Mouse (Mus musculus): ENCODE data around the gene Lmtk3.

Lmtk3 gene

GRCm38 (mm10) chr7:45809276-45810075 lies 25.9 kb downstream of the Lmtk3 start:
- DNase-seq (ENCODE audit: low spot score): no peak

GRCm38 (mm10) chr7:45812921-45813320 lies 29.4 kb downstream of the Lmtk3 start:
- no peak for DNase-seq (ENCODE audit: low spot score)

GRCm38 (mm10) chr7:45813787-45814779 lies 30.5 kb downstream of the Lmtk3 start, which contains the start of gene Cyth2:
Cyth2 (minus strand) TSS chr7:45814581.
- DNase-seq (ENCODE audit: low spot score): peak; percentile 99

- no peak for DNase-seq (ENCODE audit: low spot score)
These were observed 31.3 kb downstream of the Lmtk3 start for GRCm38 (mm10) chr7:45814841-45815240.

- DNase-seq (ENCODE audit: low spot score): no peak
These were observed 31.9 kb downstream of the Lmtk3 start for GRCm38 (mm10) chr7:45815323-45815983.

GRCm38 (mm10) chr7:45815984-45816351 lies 32.4 kb downstream of the Lmtk3 start:
- no peak for DNase-seq (ENCODE audit: low spot score)

GRCm38 (mm10) chr7:45819843-45820242 lies 36.3 kb downstream of the Lmtk3 start:
- no peak for DNase-seq (ENCODE audit: low spot score)

- DNase-seq (ENCODE audit: low spot score): no peak
These were observed 37.4 kb downstream of the Lmtk3 start for GRCm38 (mm10) chr7:45820913-45821312.

GRCm38 (mm10) chr7:45824598-45824997 lies 41.1 kb downstream of the Lmtk3 start, which contains the start of gene Kcnj14:
Kcnj14 (minus strand) TSS chr7:45824782.
- no peak for DNase-seq (ENCODE audit: low spot score)

GRCm38 (mm10) chr7:45826631-45827030 lies 43.1 kb downstream of the Lmtk3 start:
- peak; percentile 39 for DNase-seq (ENCODE audit: low spot score)

GRCm38 (mm10) chr7:45830427-45831127 lies 47.0 kb downstream of the Lmtk3 start, which contains the start of gene Grwd1:
Grwd1 (minus strand) TSS chr7:45830944.
- DNase-seq (ENCODE audit: low spot score): peak; percentile 88

- DNase-seq (ENCODE audit: low spot score): no peak
These were observed 47.6 kb downstream of the Lmtk3 start for GRCm38 (mm10) chr7:45831128-45831525.

GRCm38 (mm10) chr7:45832428-45832827 lies 48.9 kb downstream of the Lmtk3 start:
- DNase-seq (ENCODE audit: low spot score): no peak

GRCm38 (mm10) chr7:45833148-45833790 lies 49.7 kb downstream of the Lmtk3 start:
- no peak for DNase-seq (ENCODE audit: low spot score)

GRCm38 (mm10) chr7:45833924-45834323 lies 50.4 kb downstream of the Lmtk3 start:
- no peak for DNase-seq (ENCODE audit: low spot score)

- no peak for DNase-seq (ENCODE audit: low spot score)
These were observed 59.6 kb downstream of the Lmtk3 start for GRCm38 (mm10) chr7:45842950-45843744.

- no peak for DNase-seq (ENCODE audit: low spot score)
These were observed 65.0 kb downstream of the Lmtk3 start for GRCm38 (mm10) chr7:45848447-45849027.

GRCm38 (mm10) chr7:45850661-45851060 lies 67.1 kb downstream of the Lmtk3 start:
- no peak for DNase-seq (ENCODE audit: low spot score)

- DNase-seq (ENCODE audit: low spot score): no peak
These were observed 69.6 kb downstream of the Lmtk3 start for GRCm38 (mm10) chr7:45853089-45853488.
